Mouse (Mus musculus): ENCODE data around the gene Actn4.
A peak's percentile ranks its signal among the peaks of the same experiment; 100 is the strongest.

Gene Actn4

DNA sequence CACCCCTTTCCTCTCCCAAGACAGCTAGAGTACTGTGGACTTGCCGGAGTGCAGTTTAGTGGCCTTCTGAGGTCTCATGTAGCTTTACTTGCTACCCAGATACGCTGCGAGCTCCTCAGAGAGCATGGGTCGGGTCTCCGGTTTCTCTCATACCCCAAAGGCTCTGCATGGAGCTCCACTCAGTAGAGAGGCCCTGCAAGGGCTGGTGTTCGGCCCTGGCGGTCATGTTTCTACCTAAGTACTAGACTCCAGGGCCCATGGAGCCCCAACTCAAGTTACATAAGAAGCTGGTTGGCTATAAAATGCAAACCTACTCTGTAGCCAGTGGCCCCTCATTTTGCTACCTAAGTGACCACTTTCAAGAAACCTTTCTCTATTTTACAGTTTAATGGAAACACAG lies 13.4 kb downstream of the Actn4 start:
- H3K27me3 ChIP-seq (ENCODE audit: control insufficient read depth, insufficient read depth, low read length, poor library complexity, severe bottlenecking): no peaks in the 10 kb centered on the region
- DNase-seq (ENCODE audit: low read depth, low spot score): no peak
- no peaks in the 10 kb centered on the region for H3K36me3 ChIP-seq (ENCODE audit: control insufficient read depth, insufficient read depth, low read length, poor library complexity, severe bottlenecking)

DNA sequence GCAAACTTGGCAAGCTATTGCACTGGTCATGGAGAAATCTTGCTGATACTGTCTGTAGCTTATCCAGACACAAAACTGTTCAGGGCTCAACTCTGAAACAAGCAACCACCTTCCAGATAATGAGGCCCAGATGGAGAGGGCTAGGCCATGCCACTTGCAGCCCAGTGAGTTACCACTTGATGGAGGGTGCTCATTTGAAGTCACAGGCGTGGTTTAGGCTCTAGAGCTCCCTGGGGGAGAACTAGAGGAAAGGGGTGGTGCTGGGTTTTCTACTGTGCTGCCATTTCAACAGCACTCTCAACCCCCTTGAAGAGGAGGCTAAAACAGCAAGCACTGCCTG lies 15.9 kb downstream of the Actn4 start:
- no peaks in the 10 kb centered on the region for H3K27me3 ChIP-seq (ENCODE audit: control insufficient read depth, insufficient read depth, low read length, poor library complexity, severe bottlenecking)

DNA sequence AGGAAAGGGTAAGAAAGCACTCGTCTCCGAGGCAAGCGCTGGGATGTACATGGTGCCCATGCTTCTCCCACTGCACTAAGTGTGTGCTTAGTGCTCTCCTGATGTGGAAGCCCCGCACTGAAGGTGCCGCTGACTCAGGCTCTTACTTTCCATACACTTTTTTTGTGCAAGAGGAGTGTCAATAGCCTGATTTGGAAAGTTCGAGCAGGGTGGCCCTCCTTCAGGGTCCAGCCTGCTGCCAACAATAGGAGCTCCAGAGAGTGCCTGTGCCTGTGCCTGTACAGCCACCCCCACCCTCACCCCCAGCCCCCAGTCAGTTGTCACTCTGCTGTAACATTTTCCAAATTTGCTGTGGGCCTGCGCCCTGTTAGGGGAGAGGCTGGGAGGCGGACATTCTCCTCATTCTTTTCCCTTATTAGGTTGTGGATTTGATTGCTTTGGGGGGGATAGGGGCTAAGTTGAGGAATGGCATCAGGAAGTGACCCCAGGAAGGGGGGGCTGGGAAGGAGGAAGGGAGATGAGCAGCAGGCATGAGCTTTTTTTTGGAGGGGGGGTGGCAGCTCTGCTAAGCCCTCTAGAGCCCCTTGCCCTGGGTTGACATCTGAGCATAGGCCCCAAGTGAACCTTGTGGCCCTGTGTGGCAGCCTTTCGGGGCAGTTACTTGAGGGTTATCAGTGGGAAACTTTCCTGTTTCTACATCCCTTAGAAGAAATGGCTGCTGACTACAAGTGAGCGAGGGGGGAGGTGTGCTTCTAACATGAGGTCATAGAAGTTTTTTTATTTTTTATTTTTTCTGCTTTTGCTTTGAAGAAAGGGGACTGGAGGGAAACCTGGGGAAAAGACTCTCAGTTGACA lies 16.5 kb downstream of the Actn4 start:
- no peak for DNase-seq (ENCODE audit: low read depth, low spot score)
- H3K27me3 ChIP-seq (ENCODE audit: control insufficient read depth, insufficient read depth, low read length, poor library complexity, severe bottlenecking): no peaks in the 10 kb centered on the region
- H3K36me3 ChIP-seq (ENCODE audit: control insufficient read depth, insufficient read depth, low read length, poor library complexity, severe bottlenecking): no peaks in the 10 kb centered on the region

More for the DNA sequence above, 15.9 kb downstream of the Actn4 start:
- no peak for DNase-seq (ENCODE audit: low read depth, low spot score)
- no peaks in the 10 kb centered on the region for H3K36me3 ChIP-seq (ENCODE audit: control insufficient read depth, insufficient read depth, low read length, poor library complexity, severe bottlenecking)

DNA sequence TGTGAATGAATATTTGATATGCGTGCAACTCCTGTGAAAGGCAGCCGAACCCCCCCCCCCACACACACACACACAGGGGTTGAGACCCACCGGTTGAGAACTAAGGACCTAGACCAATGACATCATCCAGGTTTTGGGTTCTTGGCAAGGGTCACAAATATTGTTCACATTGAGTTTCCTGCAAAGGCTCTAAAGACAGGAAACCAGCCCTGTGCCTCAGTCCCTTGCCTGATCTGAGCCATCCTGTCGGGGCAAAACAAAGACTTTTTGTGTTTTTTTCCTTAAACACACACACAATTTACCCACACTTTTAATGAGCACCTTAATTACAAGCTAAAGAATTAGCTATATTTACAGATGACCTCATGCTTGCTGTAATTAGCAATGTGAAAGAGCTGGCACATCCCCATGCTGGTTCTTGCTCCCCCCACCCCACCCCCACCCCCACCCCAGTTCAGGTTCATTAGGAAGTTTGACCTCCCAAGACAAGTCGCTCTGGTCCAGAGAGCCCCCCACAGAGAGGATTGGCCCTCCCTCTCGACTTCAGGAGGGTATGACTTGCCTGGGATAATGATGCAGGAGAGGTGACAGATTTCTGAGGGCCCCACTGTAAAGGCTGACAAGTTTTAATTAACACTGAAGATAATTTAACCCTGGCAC lies 17.3 kb downstream of the Actn4 start:
- no peak for DNase-seq (ENCODE audit: low read depth, low spot score)
- Histone ChIP-seq H3K36me3 (ENCODE audit: control insufficient read depth, insufficient read depth, low read length, poor library complexity, severe bottlenecking) (no peaks in the 10 kb centered on the region), H3K27me3 (ENCODE audit: control insufficient read depth, insufficient read depth, low read length, poor library complexity, severe bottlenecking) (no peaks in the 10 kb centered on the region)

DNA sequence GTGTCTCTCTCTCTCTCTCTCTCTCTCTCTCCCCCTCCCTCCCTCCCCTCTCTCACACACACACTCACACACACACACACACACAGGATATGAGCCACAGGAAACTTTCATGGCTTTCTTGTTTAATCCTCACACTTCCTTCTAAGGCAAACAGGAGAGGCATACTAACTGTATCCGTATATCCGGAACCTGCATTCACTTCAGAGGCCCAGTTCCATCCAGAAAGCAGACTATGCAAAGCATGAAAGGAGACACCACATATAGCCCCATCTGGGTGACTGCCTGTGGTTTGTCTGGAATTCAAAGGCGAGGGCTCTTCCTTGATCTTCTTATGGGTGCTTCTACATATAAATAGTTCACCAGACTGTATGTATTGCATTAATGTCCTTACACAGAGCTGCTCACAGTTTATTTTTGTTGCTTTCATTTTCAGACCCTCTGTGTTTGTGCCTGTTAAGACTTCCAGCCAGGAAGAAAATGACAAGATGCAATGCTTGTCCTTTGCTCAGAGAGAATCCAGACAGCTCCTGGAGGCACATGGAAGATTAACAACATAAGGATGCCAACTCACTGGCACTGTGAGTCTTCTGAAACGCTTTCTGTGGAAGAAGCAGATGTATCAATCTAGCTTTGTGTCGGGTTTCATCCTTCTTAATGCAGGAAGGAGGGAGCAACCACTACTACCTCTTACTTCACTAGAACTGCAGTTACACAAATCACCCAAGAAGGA lies 18.5 kb downstream of the Actn4 start:
- Histone ChIP-seq H3K36me3 (ENCODE audit: control insufficient read depth, insufficient read depth, low read length, poor library complexity, severe bottlenecking) (no peaks in the 10 kb centered on the region), H3K27me3 (ENCODE audit: control insufficient read depth, insufficient read depth, low read length, poor library complexity, severe bottlenecking) (no peaks in the 10 kb centered on the region)
- no peak for DNase-seq (ENCODE audit: low read depth, low spot score)

DNA sequence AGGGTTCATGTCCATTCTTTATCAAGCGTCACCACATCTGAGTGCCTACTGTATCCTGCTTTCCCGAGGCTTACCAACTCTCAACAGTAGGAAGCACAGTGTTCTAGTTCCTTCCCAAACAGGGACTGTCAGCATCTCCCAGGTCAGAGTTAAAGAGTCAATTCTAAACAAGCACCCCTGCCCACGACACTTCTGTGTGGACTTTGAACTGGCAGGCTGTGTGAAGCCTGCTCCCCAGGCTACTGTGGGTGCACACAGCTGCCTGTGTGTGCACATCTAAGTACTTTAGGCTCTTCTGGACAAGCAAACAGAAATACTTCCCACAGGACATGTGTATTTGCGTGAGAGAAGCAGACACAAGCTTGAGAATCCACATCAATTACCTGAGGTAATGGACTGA lies 20.6 kb downstream of the Actn4 start:
- no peaks in the 10 kb centered on the region for H3K36me3 ChIP-seq (ENCODE audit: control insufficient read depth, insufficient read depth, low read length, poor library complexity, severe bottlenecking)
- H3K27me3 ChIP-seq (ENCODE audit: control insufficient read depth, insufficient read depth, low read length, poor library complexity, severe bottlenecking): no peaks in the 10 kb centered on the region
- no peak for DNase-seq (ENCODE audit: low read depth, low spot score)

DNA sequence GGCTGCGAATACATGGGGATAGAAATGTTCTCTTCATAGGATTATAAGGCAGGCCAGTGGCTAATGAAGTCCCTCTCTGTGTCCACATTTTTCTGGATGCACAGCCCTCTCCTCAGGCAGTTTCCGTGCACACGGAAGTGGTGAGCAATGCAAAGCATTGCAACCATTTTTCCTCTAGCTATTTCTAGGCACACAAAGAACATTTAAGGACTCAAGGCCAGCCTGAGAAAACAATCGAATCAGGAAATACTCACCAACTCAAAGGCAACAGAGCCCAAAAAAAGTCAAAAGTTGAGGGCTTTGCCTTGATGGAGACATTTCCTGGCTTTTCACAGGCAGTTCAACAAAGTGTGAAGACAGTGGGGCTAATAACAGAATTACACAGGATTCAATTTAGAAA lies 21.0 kb downstream of the Actn4 start:
- H3K27me3 ChIP-seq (ENCODE audit: control insufficient read depth, insufficient read depth, low read length, poor library complexity, severe bottlenecking): no peaks in the 10 kb centered on the region
- no peaks in the 10 kb centered on the region for H3K36me3 ChIP-seq (ENCODE audit: control insufficient read depth, insufficient read depth, low read length, poor library complexity, severe bottlenecking)
- DNase-seq (ENCODE audit: low read depth, low spot score): no peak

DNA sequence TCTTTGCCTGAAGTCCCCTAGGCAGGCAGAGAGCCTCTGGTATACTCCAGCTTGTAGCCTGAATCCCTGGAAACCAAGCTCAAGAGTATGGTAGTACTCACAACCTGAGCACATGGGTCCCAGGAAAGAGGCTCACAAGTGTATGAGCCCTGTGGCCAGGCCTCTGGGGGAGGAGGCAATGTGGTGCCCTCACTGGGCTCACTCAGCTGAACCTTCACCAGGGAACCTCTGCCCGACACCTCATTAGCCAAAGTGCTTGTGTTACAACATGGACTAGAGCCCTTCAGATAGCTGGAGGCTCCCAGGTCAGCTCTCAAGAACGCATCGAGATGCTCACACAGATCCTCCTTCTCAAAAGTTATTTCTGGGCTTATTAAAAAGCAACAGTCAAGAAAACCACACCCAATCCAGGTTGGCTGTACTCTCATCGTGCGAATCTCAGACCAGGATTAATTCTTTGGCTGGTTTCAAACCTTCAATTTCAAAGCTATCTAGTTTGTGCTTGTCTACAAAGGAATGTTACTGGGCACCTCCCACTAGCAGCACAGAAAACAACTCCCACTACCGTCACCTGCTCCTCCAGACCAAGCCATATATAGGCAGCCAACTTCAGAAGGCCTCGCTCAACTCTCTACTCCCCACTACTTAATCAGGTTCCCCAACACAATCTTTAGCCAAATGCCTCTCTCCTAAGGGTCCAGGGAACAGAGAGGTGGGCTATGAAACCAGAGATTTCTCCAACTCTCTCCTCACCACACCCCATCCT lies 22.5 kb downstream of the Actn4 start:
- no peak for DNase-seq (ENCODE audit: low read depth, low spot score)
- H3K36me3 ChIP-seq (ENCODE audit: control insufficient read depth, insufficient read depth, low read length, poor library complexity, severe bottlenecking): no peaks in the 10 kb centered on the region
- H3K27me3 ChIP-seq (ENCODE audit: control insufficient read depth, insufficient read depth, low read length, poor library complexity, severe bottlenecking): no peaks in the 10 kb centered on the region

DNA sequence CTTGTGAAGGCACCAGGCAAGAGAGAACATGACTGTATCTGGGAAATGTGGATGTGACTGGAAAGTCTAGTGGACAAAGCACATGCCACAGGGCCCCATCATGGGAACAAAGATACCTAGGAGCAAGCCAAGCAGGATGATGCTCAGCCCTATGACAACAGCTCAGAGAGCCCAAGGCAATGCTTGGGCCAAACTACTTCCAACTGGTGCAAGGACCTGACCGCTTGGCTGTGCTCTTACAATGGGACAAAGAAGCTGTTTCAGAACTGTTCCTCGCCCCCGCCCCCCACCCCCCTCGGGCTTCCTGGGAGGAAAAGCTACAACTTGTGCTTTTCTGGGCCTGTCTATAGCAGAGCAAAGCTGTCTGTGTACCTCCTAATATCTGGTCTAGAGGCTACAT lies 23.5 kb downstream of the Actn4 start:
- H3K36me3 ChIP-seq (ENCODE audit: control insufficient read depth, insufficient read depth, low read length, poor library complexity, severe bottlenecking): no peaks in the 10 kb centered on the region
- DNase-seq (ENCODE audit: low read depth, low spot score): no peak
- no peaks in the 10 kb centered on the region for H3K27me3 ChIP-seq (ENCODE audit: control insufficient read depth, insufficient read depth, low read length, poor library complexity, severe bottlenecking)

DNA sequence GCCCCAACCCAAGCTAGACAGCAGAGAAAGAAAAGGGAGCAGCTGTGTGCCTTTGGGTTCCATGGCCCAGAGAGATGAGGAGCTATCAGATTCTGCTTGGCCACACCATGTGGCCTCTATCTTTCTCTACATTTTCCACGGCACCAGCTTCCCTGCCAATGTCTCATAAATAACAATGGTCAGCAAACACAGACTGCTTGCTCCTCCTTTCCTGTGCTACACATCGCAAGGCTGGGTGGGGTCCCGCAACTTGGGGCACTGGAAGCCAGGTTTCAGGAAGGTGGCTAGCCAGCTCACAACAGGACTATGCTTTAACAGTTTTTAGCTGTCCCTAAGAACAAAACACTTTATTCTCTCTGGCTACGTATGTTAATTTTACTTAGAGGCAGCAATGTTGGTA lies 25.4 kb downstream of the Actn4 start:
- DNase-seq (ENCODE audit: low read depth, low spot score): no peak
- no peaks in the 10 kb centered on the region for H3K27me3 ChIP-seq (ENCODE audit: control insufficient read depth, insufficient read depth, low read length, poor library complexity, severe bottlenecking)
- H3K36me3 ChIP-seq (ENCODE audit: control insufficient read depth, insufficient read depth, low read length, poor library complexity, severe bottlenecking): no peaks in the 10 kb centered on the region

DNA sequence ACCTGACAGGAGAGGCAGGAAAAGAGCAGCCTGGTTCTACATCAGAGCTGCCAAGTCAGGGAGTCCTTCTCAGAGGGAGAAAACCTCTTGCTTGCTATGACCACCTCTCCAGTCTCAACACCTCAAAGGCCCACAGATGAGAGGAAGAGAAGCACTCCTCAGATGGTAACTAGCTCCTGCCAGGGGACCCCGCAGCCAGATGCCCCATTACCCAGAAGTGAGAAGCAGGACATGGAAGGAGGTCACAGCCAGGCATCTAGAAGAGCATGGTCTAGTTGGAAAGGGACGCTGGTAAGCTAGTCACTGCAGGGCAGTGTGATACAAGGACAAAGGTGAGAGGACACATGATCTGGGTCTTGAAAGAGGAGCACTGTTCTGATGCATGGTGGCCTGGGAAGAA lies 28.3 kb downstream of the Actn4 start:
- H3K27me3 ChIP-seq (ENCODE audit: control insufficient read depth, insufficient read depth, low read length, poor library complexity, severe bottlenecking): no peaks in the 10 kb centered on the region
- no peak for DNase-seq (ENCODE audit: low read depth, low spot score)

DNA sequence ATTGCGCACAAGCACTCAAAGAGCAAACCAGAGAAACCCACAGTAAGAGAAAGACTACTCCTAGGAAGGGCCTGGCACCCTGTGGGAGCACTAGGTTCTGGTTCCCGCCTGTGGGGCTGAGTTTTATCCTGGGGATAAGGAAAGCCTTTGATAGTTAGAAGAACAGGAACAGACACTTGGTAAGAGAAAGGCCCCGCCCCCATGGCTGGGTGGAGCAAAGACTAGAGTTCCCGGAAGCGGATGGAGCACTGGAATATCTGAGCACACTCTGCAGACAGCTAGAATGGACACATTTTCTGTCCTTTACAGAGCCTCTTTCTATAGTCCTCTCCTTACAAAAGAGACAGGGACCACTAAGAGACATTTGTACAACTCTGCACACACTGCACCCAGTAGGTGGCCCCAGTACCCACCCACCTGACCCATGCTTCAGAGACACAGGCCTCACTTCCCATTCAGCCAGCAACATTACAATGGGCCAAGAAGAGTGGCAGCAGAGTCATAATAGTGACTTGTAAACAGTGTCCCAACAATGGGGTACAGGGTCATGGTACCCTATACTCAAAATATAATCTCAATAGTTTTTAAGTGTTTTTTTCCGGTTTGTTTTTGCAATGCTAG lies 29.6 kb downstream of the Actn4 start:
- Histone ChIP-seq H3K36me3 (ENCODE audit: control insufficient read depth, insufficient read depth, low read length, poor library complexity, severe bottlenecking) (no peaks in the 10 kb centered on the region), H3K27me3 (ENCODE audit: control insufficient read depth, insufficient read depth, low read length, poor library complexity, severe bottlenecking) (no peaks in the 10 kb centered on the region)
- peak; percentile 13 for DNase-seq (ENCODE audit: low read depth, low spot score)

More for the DNA sequence above, 28.3 kb downstream of the Actn4 start:
- H3K36me3 ChIP-seq (ENCODE audit: control insufficient read depth, insufficient read depth, low read length, poor library complexity, severe bottlenecking): no peaks in the 10 kb centered on the region

DNA sequence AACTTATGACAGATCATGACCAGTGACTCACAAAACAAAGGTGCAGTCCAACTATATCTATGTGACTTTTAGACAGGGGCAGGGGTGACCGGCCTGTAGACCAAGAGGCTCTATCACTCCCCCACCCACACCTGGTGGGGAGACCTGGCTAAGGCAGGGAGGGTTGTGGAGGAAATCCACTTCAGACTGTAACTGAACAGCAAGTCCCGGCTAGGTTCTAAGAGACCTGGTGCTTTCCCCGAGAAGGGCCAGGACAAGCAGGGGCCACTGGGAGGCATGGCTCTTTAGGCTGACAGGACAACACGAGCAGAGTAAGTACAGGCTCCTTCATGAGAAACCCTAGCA lies 30.5 kb downstream of the Actn4 start:
- H3K36me3 ChIP-seq (ENCODE audit: control insufficient read depth, insufficient read depth, low read length, poor library complexity, severe bottlenecking): no peaks in the 10 kb centered on the region
- no peaks in the 10 kb centered on the region for H3K27me3 ChIP-seq (ENCODE audit: control insufficient read depth, insufficient read depth, low read length, poor library complexity, severe bottlenecking)
- DNase-seq (ENCODE audit: low read depth, low spot score): no peak

DNA sequence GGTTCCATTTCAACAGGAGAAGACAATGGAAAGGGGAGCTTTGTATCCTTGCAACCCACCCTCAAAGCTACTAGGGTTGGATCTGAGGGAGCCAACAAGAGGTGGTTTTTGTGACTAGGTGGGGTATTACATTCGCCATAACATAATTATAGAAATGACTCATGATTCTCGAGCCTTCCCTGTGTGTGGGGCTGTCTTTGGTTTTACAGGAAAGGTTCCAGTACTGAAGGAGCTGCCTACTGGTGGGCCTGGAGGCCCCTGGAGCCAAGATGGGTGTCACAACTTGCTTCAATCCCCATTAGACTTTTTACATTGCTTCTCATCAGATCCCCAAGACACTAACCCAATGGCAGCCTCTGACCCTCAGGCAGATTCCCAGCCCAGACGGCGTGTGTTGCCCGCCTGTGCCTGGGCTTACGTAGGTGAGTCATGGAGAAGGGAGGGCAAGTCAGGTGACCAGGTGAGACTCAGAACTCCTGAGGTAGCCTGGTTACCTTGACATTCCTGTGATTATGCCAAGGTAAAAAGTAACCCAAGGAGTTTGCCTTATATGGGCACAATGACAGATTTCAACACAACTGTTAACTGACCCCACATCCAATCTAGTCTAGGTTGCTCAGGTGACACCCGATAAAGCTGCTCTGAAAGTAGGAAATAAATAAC lies 31.0 kb downstream of the Actn4 start:
- no peak for DNase-seq (ENCODE audit: low read depth, low spot score)

More for the DNA sequence above, 31.0 kb downstream of the Actn4 start:
- no peaks in the 10 kb centered on the region for H3K27me3 ChIP-seq (ENCODE audit: control insufficient read depth, insufficient read depth, low read length, poor library complexity, severe bottlenecking)
- no peaks in the 10 kb centered on the region for H3K36me3 ChIP-seq (ENCODE audit: control insufficient read depth, insufficient read depth, low read length, poor library complexity, severe bottlenecking)

Data from splenic B cell, adult 2 months (primary cell).